Mouse (Mus musculus) E14TG2a.4 (cell line): ENCODE results near the gene Vangl1.
"Not testable (repeated sequence)": the region's sequence is repeated elsewhere in the genome, so short reads cannot be mapped to it uniquely, and the experiment has no call there.

ENCODE experiments used
- H3K27me3 ChIP-seq: 2 replicates; pipeline ENCODE4 v1.6.1; 2014; ENCODE audit warnings: low read length, control low read depth; ENCODE audit not compliant: insufficient read depth
- H3K36me3 ChIP-seq: 2 replicates; pipeline ENCODE4 v1.6.1; 2014; ENCODE audit warnings: low read length, control low read depth; ENCODE audit not compliant: insufficient read depth
- H3K4me1 ChIP-seq: replicated peaks from 2 replicates; pipeline ENCODE4 v1.6.1; 2014; ENCODE audit warnings: low read depth, low read length, control low read depth
- H3K4me3 ChIP-seq: replicated peaks from 2 replicates; pipeline ENCODE4 v1.5.1; 2014; ENCODE audit warnings: mild to moderate bottlenecking, low read length
- H3K9me3 ChIP-seq: 2 replicates; pipeline ENCODE4 v1.6.1; 2014; ENCODE audit warnings: low read length, control low read depth
- CTCF ChIP-seq: conservative IDR thresholded peaks from 2 replicates; pipeline ENCODE4 v1.5.1; 2014; ENCODE audit warnings: low read length
- NANOG ChIP-seq: IDR thresholded peaks from 2 replicates; pipeline ENCODE4 v1.6.1; 2014; ENCODE audit warnings: borderline replicate concordance, low read length, mixed read lengths
- POU5F1 ChIP-seq: IDR thresholded peaks from 2 replicates; pipeline ENCODE4 v1.6.1; 2014; ENCODE audit warnings: low read length, borderline replicate concordance

Vangl1 gene

DNA sequence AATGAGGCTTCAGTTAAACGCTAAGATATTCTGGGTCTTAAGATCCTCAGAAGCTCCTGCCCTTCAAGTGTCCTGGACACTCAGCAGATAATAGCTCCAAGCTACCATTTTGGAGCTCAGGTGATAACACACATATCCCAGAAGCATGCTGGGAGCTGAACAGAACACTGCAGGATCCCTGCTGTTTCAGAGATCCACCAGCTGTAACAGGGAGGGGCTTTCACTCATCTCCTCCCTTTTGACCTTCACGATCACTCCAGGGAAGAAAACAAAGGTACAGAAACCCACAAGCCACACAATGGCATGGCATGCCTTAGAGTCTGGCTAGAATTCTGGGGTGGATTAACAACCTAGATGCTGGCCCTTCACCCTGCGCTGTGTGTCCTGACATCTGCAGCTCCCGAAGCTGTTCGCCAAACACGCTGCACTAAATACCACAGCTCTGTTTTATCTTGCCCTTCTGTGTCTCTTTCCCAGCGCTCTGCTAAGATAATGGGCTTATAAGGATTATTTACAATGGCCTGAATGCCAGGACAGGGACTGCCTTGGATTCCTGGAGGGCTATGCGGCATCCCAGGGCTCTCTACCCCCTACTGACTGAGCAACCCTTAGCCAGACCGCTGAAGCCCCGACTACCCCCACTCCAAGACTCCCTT, 36.8 kb downstream of the Vangl1 start:
- Histone ChIP-seq H3K9me3 (no peaks in the 10 kb centered on the region), H3K36me3 (peaks cover 29% of the 10 kb centered on the region), H3K27me3 (no peaks in the 10 kb centered on the region), H3K4me1 (peaks cover 75% of the 10 kb centered on the region), H3K4me3 (peak overlapping the region; percentile 81)
- peak; percentile 75 for TF ChIP-seq NANOG
- no peak for TF ChIP-seq POU5F1

DNA sequence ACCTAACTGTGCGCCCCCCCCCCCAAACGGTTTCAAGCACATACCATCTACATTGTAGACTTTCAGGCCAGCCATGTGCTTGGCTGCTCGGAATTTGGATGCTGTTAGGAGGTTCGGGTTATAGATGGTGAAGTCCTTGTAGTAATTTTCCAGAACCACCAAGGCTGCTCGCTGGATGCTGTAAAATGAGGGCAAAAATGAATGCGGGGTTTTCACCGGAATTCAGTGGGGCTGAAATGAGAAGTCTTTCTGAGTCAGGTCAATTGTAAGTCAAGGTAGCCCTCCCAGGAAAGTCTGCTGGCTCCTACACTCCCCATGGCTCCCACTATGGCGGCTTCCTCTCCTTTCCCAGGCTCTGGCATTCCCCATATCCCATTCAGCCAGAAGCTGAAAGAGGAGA, 37.7 kb downstream of the Vangl1 start:
- Histone ChIP-seq H3K4me3 (peak overlapping the region; percentile 81), H3K4me1 (peaks cover 74% of the 10 kb centered on the region), H3K36me3 (peaks cover 34% of the 10 kb centered on the region), H3K9me3 (peaks cover 2% of the 10 kb centered on the region; the same call in 1 of the 2 replicates), H3K27me3 (no peaks in the 10 kb centered on the region)
- TF ChIP-seq CTCF (no peak), POU5F1 (no peak), NANOG (no peak)

DNA sequence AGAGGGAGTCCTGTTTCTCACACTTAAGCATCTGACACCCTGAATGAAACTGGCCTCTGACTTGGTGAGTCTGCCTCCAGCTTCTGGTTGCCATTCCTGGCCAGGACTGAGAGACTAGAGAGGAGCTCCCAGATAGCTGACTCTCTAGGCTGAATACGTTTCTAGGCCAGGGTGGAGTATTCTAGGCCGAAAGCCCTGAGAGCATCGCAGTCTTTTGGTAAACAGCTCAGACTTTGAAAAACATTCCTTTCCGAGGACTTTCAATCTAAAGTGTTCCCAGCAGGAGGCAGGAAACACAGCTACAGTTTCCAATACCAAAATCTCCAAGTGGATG, 38.2 kb downstream of the Vangl1 start:
- H3K4me3 ChIP-seq, result peak overlapping the region; percentile 81
- H3K36me3 ChIP-seq, result peaks cover 39% of the 10 kb centered on the region
- peaks cover 74% of the 10 kb centered on the region for H3K4me1 ChIP-seq
- no peaks in the 10 kb centered on the region for H3K27me3 ChIP-seq
- peaks cover 7% of the 10 kb centered on the region for H3K9me3 ChIP-seq
- 0 out of 2 replicates have a peak, but pooled peaks have one; percentile 22 for TF ChIP-seq NANOG
- no peak for TF ChIP-seq CTCF

- no peaks in the 10 kb centered on the region for H3K27me3 ChIP-seq
- H3K4me3 ChIP-seq, result peak overlapping the region; percentile 81
- H3K4me1 ChIP-seq, result peaks cover 74% of the 10 kb centered on the region
- TF ChIP-seq CTCF (no peak), POU5F1 (no peak), NANOG (no peak)
- peaks cover 12% of the 10 kb centered on the region for H3K9me3 ChIP-seq
- peaks cover 41% of the 10 kb centered on the region for H3K36me3 ChIP-seq
Observed at GRCm38 (mm10) chr3:102165536-102166286, 38.8 kb downstream of the Vangl1 start.

- H3K27me3 ChIP-seq, result no peaks in the 10 kb centered on the region
Observed at GRCm38 (mm10) chr3:102164911-102165310, 39.6 kb downstream of the Vangl1 start.

GRCm38 (mm10) chr3:102163861-102164260, 40.6 kb downstream of the Vangl1 start:
- Histone ChIP-seq H3K36me3 (peaks cover 59% of the 10 kb centered on the region), H3K9me3 (peaks cover 30% of the 10 kb centered on the region), H3K4me1 (peaks cover 75% of the 10 kb centered on the region), H3K4me3 (peak overlapping the region; percentile 60)
- H3K27me3 ChIP-seq, result not testable (repeated sequence)

More at GRCm38 (mm10) chr3:102164911-102165310, 39.6 kb downstream of the Vangl1 start:
- TF ChIP-seq CTCF, result no peak
- TF ChIP-seq NANOG, result no peak
- no peak for TF ChIP-seq POU5F1
- H3K36me3 ChIP-seq, result peaks cover 49% of the 10 kb centered on the region
- H3K4me3 ChIP-seq, result peak overlapping the region; percentile 81
- H3K9me3 ChIP-seq, result peaks cover 20% of the 10 kb centered on the region
- H3K4me1 ChIP-seq, result peaks cover 75% of the 10 kb centered on the region

DNA sequence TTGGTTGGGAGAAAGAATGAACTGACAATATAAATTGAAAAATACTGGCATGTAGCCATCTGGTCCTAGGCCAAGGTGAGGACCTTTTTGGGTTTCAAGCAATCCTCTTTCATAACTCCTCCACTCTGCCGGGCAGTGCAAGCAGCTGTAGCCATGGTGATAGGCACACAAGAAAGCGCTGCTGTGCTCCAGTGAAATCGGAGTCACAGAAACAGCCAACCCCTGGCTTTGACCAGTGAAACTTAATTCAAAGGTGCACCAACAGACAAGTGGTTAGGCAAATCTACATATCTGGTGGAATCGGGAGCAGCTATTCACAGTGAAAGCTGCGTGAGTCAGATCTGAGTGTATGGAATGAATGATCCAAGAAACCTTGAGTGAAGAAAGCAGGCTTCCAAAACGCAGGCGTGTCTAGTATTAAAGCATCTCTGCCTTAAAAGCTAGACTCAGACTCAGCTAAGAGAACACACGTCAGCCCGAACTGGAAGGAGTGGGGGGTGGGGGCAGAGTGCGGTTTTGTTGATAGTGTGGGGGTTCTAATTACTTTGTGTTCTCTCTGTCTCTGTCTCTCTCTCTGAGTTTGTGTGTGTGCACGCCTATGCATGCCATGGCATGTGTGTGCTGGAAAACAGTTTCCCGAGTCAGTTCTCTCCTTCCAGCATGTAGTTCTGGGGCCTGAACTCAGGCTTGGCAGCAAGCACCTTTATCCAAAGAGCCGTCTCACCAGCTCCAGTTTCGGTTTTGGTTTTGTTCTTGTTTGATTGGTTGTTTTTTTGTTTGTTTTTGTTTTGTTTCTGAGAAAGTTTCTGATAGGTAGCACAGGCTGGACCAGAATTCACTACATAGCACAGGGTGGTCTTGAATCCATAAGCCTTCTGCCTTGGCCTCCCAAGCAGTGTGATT, 44.8 kb downstream of the Vangl1 start:
- Histone ChIP-seq H3K27me3 (no peaks in the 10 kb centered on the region), H3K4me3 (0 out of 2 replicates have a peak overlapping the region, but pooled peaks have one; percentile 1), H3K9me3 (peaks cover 55% of the 10 kb centered on the region), H3K36me3 (peaks cover 90% of the 10 kb centered on the region), H3K4me1 (peaks cover 77% of the 10 kb centered on the region)
- no peak for TF ChIP-seq POU5F1
- TF ChIP-seq CTCF, result no peak

DNA sequence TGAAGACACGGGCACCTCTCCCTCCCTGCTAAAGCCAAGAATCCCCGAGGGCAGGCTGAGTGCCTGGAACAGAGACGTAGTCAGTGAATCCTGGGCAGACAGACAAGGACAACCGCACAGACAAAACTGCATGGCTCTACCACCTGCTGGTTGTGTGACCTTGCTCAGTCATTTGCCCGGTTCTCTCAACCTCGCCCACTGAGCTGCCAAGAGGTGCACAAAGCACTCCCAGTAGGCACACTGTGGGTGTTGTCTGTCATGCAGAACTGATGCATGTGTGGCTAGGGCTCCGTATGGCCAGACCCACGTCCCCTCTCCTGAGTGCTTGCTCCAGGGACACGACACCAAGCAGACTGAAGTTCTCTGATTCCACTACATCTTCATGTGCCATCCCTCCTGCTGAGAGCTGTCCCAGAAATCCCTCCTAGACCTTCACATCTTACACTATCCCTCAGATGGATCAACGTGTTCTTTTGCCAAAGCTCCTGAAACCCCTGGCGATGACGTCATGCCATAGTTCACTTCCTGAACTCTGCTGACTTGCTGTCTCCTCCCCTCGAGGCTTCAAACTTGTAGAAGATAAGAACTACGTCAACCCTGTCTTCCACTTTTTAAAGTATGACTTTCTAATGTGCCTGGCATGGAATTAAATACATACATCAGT, 45.6 kb downstream of the Vangl1 start:
- Histone ChIP-seq H3K4me3 (peak overlapping the region; percentile 17; the same call in 1 of the 2 replicates), H3K4me1 (peaks cover 70% of the 10 kb centered on the region), H3K36me3 (peaks cover 92% of the 10 kb centered on the region), H3K9me3 (peaks cover 63% of the 10 kb centered on the region), H3K27me3 (no peaks in the 10 kb centered on the region)
- TF ChIP-seq NANOG (no peak), POU5F1 (no peak), CTCF (no peak)
